Comparison of ENCODE assay signal across 11 mouse cellular contexts in the genomic region with DNA sequence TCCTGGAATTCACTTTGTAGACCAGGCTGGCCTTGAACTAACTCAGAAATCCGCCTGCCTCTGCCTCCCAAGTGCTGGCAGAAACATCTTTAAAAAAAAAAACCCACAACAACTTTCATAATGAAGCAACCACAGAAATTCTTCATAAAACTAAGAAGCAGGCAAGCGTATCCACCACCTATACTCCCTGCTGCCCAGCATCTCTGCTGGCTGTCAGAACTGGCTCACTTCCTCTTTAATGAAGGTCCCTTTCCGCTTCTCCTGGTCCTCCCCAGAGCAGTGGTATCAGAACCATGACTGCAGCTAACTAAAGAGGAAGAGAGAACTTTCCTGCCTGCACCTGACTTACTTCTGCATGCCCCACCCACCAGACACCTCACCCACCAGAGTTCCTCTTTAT. TPM values are rescaled to one million over a fixed set of nuclear protein-coding genes. Genes with fewer than 3 reads are reported as not detected.
A peak's percentile ranks its signal among the peaks of the same experiment; 100 is the strongest.
DNase-seq lines count a peak whose midpoint lies in the region; ATAC-seq and TF ChIP-seq lines count a peak whose summit lies in the region.
"Had no signal": no experiment of that assay in that cellular context is flagged by ENCODE, and none has a peak within 500 bp of the region (broad histone marks: within the 10 kb centered on the region; RNA-seq: fewer than 3 reads in every experiment).

No protein-coding gene starts in this region.

- no peak overlapping the region for H3K9ac ChIP-seq in forebrain, postnatal 0 days
- H3K9ac ChIP-seq: embryonic facial prominence, embryonic 12.5 days; forebrain, embryonic 12.5 days had no signal

- H3K27me3 ChIP-seq in forebrain, postnatal 0 days (ENCODE audit: insufficient read depth, low read length), result no peaks in the 10 kb centered on the region; the same call in 1 of the 2 replicates
- H3K27me3 ChIP-seq: embryonic facial prominence, embryonic 12.5 days had no signal

- H3K4me1 ChIP-seq in forebrain, postnatal 0 days (ENCODE audit: insufficient read depth), result no peaks in the 10 kb centered on the region
- H3K4me1 ChIP-seq: embryonic facial prominence, embryonic 12.5 days had no signal

- ATAC-seq in hematopoietic stem cell, adult 5-6 weeks (replicated peaks in 1 of 2; ENCODE audit: insufficient read depth in 1 of 2, low FRiP score in 2 of 2, low TSS enrichment in 1 of 2, low read depth in 1 of 2, poor library complexity in 2 of 2, severe bottlenecking in 2 of 2), result peak; percentile 96 to 97
- peak; percentile 85 for ATAC-seq in monocyte, adult 5-6 weeks (replicated peaks; ENCODE audit: insufficient number of reproducible peaks, low FRiP score, low TSS enrichment, poor library complexity, severe bottlenecking)
- ATAC-seq in forebrain, postnatal 0 days, result no peak

- no peaks in the 10 kb centered on the region for H3K9me3 ChIP-seq in forebrain, postnatal 0 days (ENCODE audit: low read length)
- H3K9me3 ChIP-seq: embryonic facial prominence, embryonic 12.5 days; forebrain, embryonic 12.5 days had no signal

- DNase-seq in 416B (ENCODE audit: low read depth) (peak; percentile 47), A20 (ENCODE audit: low read depth, low spot score) (peak; percentile 95)
- no peak for DNase-seq in urinary bladder, postnatal 14 days (ENCODE audit: low spot score)
- DNase-seq in forebrain, postnatal 0 days, result no peak
- no peak for DNase-seq in cerebellum, adult 11-12 months
- DNase-seq: cerebellum, postnatal 10 days; heart, postnatal 10 days had no signal

- whole genome bisulfite sequencing in forebrain, postnatal 0 days, result 97% methylated on average over 3 of the region's 3 CpGs

- TF ChIP-seq CTCF in forebrain, postnatal 0 days (IDR thresholded peaks at IDR 0.05; ENCODE audit: low read depth), result no peak

- no peak overlapping the region for H3K27ac ChIP-seq in forebrain, postnatal 0 days (ENCODE audit: low read depth, low read length)
- H3K27ac ChIP-seq: embryonic facial prominence, embryonic 12.5 days; forebrain, embryonic 12.5 days had no signal

- no peak overlapping the region for H3K4me2 ChIP-seq in forebrain, postnatal 0 days (ENCODE audit: low read depth)
- H3K4me2 ChIP-seq: embryonic facial prominence, embryonic 12.5 days; forebrain, embryonic 12.5 days had no signal

- no peak overlapping the region for H3K4me3 ChIP-seq in forebrain, postnatal 0 days (ENCODE audit: low read depth, low read length)
- H3K4me3 ChIP-seq: embryonic facial prominence, embryonic 12.5 days; forebrain, embryonic 12.5 days had no signal

- H3K36me3 ChIP-seq in forebrain, postnatal 0 days (ENCODE audit: insufficient read depth), result peaks cover 6% of the 10 kb centered on the region

RNA-seq across cellular contexts. Expression of a gene that starts 31.0 kb away (rescaled TPM):
- 9.0 and 14.4 TPM in 2 replicates for total RNA-seq in hematopoietic stem cell, adult 5-6 weeks (2017)
- total RNA-seq in monocyte, adult 5-6 weeks (2017), result 34.9 to 63.1 TPM (median 38.9 TPM) in 3 replicates
- 9.9 and 13.2 TPM in 2 replicates for total RNA-seq in forebrain, postnatal 0 days (2014; rRNA removed)
- polyA plus RNA-seq in forebrain, postnatal 0 days (2015; fragmentation: Nextera tagmentation; extraction: Ambion mirVana), result 2.5 and 5.3 TPM in 2 replicates

Comparison
In these comparisons a context has a peak if more than half of its experiments do, and no peak if none do; other contexts are left out.
1. DNase-seq: peak in 416B (single experiment) and A20 (single experiment); none in urinary bladder, postnatal 14 days (single experiment), forebrain, postnatal 0 days (single experiment) and cerebellum, adult 11-12 months (single experiment).